Mouse (Mus musculus) spleen, postnatal 4 days (tissue): ENCODE measurements around the gene Mrps14.

ENCODE experiments used
- DNase-seq, 2 experiments: peaks; one replicate each; pipeline ENCODE4 v3.0.0; 2022; ENCODE audit warnings: low spot score in 2 of 2

Mrps14 gene

DNA sequence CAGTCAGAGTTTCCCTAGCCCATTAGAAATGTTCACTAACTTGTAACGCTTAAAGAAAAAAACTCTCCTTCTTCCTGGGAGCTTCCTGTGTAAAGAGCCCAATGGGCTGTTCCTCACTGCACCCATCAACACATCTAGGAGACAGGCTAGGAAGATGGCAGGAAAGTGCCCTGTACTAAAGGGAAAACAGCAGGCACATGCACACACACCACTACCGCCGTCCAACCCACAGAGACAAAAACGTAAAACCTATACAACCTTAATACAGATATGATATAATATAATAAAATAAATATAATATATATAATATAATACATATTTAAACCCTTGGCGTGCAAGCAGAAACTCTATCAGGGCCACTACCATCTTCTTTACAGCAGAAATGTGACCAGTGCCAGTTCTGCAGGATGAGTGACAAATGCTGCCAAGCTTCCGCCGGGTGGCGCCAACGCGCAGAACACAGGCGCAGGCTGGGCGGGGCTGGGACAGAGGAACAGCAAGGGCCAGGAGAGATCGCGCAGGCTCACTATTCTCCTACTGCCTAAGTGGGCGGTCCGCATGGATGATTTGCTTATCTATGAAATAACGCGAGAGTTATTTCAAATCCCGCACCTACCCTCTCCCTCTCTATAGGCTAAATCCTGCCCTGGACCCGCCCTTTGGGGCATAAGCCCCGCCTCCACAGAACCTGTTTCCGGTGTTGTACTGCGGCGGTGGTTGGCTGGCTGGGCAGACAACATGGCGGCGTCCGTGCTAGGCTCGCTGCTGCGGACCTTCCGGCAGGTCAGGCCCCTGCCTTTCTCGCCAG, at the start of gene Mrps14:
Gene Mrps14 (plus strand): TSS at position 687 of the 808 bp plus-strand sequence.
- DNase-seq: peak; percentile 98 to 99

DNA sequence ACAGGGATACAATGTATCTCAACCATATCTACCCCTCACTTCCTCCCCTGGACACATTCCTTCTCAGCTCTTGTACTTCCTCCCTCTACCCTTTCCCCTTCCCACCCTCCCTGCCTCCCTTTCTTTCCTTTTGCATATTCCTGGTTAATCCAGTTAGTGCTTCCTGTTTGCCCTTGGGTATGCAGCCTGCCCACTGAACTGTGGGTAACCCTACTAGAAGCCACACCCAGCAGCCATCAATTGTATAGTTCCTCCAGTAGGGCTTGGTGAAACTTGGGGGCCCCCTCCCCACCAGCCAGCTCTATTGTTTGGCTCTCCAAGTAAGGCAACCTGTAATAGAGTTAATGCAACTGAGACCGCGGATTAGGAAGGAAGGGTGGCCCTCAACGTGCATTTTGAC, 49.4 kb upstream of the Mrps14 start:
- no peak for DNase-seq

DNA sequence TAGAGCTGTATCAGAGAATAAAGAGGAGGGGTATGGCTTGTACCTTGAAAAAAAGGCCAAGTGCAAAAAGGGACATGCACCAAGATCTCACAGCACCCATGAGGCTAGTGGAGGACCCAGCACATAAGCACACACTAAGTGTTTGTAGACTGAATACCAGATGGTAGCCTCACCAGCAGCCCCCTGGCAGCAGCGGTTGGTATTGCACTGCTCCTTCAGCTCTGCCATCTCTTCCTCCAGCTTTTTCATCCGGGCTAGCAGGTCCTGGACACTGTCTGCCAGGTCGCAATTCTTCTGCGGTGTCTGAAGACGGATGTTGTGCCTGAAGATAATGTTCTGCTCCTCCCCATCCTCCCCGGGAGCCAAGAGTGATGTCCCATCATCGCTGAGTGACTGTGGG, 47.7 kb upstream of the Mrps14 start:
- no peak for DNase-seq

DNA sequence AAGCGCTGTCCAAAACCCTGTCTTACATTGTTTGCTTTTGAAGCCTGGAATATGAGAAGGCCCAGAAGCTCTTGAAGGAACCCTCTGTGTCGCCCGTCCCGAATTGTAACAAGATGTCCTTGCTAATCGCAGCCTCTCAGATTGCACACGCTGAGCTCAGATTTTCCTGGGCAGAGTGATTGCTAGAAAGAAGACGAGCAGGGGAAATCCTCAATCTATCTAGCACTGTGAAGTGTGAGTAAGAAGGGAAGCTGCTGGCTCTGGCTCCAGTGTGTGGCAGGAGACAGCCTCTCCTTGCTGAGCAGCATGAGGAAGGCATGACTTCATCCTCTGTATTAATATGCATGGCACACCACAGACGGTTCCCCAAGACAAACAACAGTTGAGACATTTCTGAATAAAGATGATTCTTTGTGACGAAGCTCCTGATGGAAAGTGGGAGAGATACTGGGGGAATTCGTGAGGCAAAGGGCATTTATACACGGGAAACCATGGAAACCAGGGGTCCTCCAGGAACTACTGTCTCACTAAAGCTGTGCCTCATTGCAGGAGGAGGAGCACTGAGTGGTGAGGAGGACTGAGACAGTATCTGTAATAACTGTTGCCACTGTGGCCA, 45.6 kb upstream of the Mrps14 start:
- no peak for DNase-seq

DNA sequence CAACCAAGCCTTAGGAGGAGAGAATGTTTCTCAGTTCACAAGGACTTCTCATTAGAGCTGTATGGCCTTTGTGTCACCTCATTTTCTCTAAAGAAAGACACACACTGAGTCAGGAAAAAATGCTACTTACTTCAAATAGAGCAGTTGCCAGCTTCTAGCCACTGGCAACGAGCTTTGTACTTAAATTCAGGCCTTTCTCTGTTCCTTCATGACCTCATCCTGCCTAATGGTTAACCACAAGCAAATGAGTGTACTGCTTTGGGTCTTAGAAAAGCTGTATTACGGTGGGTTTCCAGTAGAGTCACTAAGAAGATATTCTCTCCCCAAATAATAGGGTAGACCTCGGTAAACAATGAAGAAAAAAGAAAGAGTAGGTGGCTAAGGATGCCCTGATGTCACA, 44.3 kb upstream of the Mrps14 start:
- no peak for DNase-seq

DNA sequence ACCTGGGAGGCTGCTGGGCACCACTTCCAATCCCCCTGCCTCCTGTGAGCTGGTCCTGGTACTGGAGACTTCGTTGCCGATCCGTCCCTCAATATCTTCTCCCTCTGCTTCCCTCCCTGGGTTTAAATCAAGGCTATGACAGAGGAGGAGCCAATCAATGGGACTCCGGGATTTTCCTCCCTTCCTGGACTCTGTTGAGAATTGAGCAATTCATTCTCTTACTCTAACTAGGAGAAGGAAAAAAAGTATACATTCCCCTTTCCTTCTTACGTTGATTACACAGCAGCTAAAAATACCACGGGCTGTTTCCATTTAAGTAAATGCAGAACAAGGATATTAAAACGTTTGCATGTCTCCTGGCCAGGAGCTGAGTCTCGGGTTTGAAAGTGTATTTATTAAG, 41.5 kb upstream of the Mrps14 start, which contains the start of gene Tnn:
Gene Tnn (minus strand): TSS at position 101 of the 400 bp plus-strand sequence.
- no peak for DNase-seq

DNA sequence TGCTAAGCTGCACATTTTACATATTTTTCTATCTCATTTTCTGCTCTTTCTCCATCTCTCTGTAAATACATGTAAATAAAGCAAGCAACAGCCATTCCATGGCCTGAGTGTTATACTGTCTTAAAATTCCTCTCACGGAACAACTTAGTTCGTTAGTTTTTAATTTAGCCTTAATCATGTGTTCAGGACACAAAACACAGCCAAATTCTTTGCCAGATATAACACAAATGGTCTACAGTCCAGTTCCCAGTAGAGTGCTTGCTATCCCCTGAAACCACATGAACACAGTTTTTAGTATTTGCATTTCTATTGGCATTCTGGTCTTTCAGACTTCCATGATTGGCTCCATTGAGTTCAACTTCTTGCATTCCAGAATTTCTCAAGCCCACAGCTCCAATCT, 36.8 kb upstream of the Mrps14 start:
- DNase-seq: no peak

DNA sequence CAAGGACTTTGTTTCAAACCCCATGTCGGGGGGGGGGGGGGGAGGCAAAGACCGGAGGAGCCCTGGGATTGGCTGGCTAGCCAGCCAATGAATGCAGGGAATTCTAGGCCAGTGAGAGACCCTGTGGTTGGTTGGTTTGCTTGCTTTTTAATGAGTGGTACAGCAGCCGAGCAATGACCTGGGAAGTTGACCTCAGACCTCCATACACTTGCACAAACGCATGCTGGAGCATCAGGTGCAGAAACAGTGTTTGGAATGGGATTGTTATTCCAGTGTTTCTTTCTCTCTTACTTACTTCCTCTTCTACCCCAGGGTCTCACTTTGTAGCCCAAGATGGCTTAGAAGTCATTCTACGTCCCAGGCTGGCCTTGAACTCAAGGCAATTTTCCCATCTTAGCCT, 28.4 kb upstream of the Mrps14 start:
- DNase-seq: no peak

DNA sequence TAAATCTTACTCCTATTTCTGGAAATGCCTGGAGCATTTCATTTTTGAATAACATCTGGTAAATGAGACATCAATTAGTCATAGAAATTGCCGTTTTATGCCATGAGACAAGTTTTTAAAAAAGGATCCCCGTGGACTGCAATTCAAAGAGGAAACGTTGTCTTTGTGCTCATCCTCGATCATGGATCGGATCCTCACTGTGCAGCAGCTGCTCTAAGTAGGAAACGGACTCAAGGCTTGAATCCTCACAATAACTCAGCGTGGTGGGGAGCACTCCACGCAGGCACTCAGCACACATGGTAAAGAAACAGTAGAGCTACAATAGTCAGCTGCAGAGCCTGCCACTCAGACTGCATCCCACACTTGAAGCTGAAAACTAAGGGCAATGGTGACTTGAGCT, 18.1 kb upstream of the Mrps14 start:
- no peak for DNase-seq

DNA sequence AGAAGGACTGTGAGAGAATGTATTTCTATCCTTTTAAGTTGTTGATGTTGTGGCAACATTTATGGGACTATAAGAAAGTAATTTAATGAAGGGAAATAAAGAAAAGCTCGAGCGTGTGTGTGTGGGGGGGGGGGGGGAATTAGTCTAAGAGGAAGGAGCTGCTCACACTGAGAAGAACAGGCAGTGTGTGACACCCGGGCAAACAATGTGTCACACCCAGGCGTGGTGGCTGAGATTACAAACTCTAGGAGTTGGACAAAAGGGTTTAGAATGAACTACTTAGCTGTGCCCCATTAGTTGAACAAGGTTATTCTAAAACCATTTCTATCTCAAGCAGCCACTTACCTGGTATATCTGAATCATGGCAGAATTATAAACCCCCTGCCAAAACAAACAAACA, 13.8 kb upstream of the Mrps14 start:
- no peak for DNase-seq

DNA sequence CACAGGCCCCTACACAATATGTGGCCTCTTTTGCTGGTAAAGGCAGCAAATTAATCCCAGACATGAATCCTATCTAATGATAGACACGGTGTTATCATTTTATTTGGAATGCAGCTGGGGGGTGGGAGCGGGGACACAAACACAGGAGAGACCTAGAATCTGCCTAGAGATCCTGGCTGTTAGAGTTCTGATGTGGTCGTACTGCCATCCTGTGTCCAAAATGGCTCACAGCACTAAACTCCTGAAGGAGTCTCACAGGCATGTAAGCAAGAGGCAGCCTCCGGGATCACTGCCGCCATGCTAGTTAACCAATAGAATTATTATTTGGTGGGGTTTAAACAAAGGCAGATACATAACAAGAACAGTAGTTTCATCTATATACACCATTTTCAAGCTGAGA, 10.5 kb upstream of the Mrps14 start:
- no peak for DNase-seq

DNA sequence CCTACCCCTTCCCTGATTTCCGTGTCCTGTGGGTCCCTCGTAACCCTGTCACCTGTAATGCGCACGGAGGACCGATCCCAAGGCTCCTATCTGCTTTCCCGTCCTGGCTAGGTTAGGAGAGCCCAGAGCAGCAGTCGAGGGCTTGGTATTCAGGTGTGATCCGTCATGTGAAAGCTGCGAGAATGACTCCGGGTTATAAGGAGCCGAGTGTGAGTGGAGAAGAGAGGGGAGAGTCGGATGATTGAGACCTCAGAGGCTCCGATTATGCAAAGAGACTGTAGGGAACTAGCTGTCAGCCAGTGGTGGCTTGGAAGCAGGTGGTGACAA, 285 bp downstream of the Mrps14 start:
- DNase-seq: no peak

DNA sequence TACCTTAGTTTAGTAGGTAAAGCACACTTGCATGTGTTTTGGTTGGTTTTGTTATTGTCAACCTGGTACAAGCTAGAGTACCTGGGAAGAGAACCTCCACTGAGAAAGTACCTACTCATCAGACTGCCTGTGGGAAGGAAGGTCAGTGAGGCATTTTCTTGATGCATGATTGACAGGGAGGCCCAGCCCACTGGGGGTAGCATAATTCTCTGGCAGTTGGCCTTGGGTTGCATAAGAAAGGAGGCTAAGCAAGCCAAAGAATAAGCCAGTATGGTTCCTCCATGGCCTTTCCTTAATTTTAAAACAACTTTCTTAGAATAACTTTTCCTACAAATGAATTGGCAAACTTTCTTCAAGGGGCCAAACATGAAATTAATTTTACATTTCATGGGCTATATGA, 10.5 kb downstream of the Mrps14 start:
- DNase-seq: no peak

DNA sequence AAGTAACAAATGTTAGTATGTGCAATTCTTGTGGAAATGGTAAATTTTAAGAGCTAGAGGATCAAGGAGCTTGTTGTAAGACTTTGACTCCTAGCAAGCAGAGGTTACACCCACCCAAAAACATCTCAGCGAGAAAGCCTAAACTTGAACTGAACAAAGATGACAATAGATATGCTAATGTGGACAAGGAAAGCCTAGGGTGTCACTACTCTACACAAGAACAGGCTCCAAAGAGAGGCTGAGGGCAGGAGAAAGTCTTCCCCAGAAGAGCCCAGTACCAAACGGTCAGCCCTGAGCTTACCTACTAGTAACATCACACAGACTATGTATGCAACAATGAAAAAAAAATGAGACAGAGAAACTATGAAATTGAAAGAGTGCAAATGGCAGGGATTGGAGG, 14.8 kb downstream of the Mrps14 start:
- DNase-seq: no peak

DNA sequence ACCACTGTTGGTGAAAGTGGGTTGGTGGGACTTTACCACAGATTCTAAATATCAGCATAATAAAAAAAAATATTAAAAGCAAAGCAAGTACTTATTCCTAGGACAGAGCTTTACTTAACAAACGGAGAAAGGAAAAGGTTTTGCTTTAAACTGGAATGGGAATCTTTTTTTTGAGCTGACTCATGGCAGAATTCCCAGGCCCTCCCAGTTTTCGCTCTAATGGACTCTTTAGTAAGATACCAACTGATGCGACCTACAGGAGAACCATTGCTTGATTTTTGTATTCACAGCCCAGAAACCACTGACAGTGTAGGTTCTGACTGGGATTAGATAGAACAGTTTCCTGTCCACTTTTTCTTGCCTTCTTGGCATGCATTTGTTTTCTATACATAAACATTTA, 15.6 kb downstream of the Mrps14 start:
- no peak for DNase-seq

DNA sequence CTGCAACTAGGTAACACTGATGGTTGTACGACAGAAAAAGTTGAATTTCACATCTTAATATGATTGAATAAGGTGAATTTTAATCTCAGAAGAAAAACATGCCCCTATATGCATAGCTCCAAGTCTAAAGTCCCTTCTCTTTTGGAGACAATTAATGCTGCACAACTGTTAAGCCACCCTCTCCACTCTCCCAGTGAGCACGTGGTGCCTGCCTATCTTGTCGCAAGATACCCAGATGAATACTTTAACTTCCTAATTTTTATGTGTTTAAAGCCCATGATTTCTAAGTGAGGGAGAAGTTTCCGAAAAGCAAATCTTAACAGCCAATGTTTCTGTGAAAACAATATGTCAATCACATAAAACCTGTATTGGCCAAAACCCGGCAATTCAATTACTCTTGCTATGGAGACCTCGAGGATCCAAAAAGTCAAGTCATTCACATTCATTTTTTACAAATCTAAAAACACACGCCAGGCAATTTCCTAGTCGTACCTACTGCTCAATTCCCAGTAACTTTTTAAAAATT, 16.6 kb downstream of the Mrps14 start:
- no peak for DNase-seq

DNA sequence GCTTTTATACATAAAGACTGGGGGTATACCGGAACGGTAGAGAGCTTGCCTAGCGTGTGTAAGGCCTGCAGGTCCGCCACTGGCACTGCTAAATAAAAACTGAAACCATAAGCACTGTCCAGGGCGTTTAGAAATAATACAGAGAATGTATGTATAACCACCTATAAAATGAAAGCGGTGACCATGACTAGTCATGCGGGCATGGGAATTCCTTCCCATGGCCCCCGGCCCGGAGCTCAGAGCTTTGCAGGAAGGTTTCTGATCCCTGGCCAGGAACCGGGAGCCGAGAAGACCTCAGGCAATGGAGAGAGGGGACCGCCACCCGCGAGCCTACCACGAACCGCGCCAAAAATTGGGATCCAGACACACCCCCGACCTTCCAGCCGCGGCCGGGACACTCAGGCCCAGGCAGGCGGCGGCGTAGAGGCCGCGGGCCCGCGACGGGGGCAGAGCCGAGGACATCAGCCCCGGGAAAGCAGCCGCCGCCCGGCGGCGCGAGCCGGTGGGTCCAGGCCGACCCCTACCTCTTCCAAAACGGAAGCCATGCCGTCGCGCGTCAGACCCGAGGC, 17.2 kb downstream of the Mrps14 start:
- no peak for DNase-seq

DNA sequence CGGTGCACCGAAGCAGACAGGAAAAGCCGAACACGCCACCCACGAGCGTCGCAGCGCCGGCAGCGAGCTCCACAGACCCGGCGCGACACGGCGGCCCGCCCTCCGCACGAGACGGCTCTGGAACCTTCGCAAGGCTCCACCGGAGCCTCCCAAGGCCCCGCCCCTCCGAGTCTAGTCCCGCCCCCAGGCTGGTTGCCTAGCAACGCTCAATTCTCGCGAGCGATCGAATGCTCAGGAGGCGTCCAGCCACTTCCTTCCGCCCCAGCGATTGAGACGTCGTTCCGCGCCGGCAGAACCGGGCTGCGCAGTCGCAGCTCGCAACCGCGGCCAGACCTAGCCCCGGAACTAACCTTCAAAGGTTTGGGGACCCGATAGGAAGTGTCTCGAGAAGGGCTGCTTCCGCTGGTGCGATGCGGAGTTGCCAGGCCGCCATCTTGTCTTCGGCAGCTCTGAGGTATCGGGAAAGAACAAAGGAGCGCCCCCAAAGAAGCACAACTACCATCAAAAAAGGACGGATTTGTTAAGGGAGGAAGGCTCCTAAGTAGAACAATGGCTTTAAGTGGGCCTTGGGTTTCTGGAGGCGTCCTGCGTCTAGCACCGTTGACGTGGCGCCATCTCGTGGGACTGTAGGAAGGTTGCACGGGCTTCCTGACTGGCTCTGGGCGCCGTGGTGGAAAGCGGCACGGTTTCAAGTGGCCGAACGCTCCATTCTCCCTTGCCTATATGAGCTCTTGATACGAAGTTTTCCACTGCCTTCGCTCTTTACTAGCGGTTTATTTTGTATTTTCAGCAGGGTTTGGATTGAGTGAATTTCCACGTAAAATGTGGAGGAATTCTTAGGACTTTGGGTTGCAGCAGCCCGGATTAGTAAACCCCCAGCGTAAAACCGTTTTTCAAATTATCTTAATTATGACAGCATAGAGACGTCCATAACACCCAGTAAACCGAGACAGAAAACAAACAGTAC, 18.0 kb downstream of the Mrps14 start, which contains the start of gene Cacybp:
Gene Cacybp (minus strand): TSS at position 173 of the 967 bp plus-strand sequence.
- peak; percentile 100 for DNase-seq

DNA sequence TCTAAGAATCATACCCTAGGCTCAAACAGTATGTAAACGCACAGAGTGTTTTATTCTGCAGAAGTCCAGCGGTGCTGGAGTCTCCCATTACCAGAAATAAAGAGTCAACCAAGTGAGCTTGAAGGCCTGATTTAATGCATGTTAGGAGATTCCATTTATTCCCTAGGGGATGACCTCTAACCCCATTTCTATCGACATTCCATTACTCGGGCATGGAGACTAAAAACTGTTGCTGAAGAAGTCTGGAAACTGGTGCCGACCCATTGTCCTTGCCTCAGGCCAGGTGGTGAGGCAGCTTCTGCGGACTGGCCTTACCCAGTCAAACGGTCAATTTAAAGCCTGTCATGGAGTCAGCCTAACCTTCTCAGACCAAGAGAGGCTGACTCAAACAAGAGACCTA, 19.2 kb downstream of the Mrps14 start:
- DNase-seq: no peak

DNA sequence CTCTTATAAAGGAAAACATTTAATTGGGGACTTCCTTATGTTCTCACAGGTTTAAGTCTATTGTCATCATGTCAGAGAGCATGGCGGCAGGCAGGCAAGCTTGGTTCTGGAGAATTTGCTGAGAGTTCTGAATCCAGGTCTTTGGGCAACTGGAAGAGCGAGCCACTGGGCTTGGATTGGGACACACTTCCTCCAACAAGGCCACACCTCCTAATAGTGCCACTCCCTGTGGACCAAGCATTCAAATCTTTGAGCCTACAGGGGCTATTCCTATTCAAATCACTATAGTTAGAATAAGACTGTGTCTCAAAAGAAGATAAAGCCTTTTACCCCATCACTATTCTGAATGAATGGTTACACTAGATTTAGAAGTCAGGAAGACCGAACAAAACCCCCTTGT, 22.9 kb downstream of the Mrps14 start:
- DNase-seq: no peak

DNA sequence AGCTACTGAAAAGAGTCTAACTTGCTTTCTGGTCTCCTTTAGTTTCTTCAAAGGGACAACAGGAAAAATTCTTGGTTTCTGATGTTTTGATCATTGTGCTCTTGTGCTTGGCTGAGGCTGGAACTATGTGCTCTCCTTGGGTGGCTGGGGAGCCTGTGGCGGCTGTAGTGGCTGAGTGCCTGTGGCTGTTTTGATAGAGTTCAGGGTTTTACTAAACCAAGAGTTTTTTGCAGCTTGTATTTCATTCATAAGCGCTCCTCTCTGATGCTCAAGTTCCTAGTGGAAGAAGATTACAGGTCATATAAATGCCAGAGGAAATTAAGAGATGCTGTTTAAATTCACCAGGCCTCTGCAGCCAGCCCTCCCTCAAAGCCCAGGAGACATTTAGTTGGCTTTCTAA, 29.1 kb downstream of the Mrps14 start:
- DNase-seq: no peak

DNA sequence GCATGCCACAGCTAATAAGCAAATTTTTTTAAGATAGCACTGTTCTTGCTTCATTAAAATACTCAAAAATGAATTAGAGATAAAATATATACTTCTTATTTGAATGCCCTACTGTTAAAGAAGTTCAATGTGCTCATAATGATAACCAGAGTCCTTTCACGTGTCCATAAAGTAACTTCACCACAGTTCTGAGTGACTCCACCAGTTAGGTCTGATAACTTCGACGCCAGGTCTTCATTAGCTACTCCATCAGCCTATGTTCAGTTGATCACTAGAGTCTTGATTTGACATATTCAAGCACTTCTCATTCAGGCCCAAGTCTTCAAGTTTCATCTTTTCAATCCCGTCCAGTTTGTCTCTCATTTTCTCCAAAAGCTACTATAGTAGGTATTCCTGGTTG, 32.2 kb downstream of the Mrps14 start:
- DNase-seq: no peak
